In genomic region chr7:112273451-112273850, GRCm38 (mm10) we compare ENCODE assay signal across 13 mouse cellular contexts. TPM values are rescaled to one million over a fixed set of nuclear protein-coding genes. Genes with fewer than 3 reads are reported as not detected.
DNase-seq lines count a peak whose midpoint lies in the region; ATAC-seq and TF ChIP-seq lines count a peak whose summit lies in the region.
"Had no signal": no experiment of that assay in that cellular context is flagged by ENCODE, and none has a peak within 500 bp of the region (broad histone marks: within the 10 kb centered on the region; RNA-seq: fewer than 3 reads in every experiment).

No protein-coding gene starts in this region.

- no peaks in the 10 kb centered on the region for H3K79me2 ChIP-seq in heart, adult 2 months (replicated peaks; ENCODE audit: control insufficient read depth, insufficient read depth, low read length)

- WGBS in heart, adult 2 months = 44% methylated on average over 6 of the region's 6 CpGs
- WGBS in forebrain, postnatal 0 days = 44% methylated on average over 6 of the region's 6 CpGs
- WGBS in kidney, embryonic 16.5 days = 68% methylated on average over 6 of the region's 6 CpGs

- H3K4me3 ChIP-seq in heart, adult 2 months = no peak overlapping the region
- no peak overlapping the region for H3K4me3 ChIP-seq in forebrain, postnatal 0 days (ENCODE audit: low read depth, low read length)
- H3K4me3 ChIP-seq in kidney, embryonic 16.5 days (ENCODE audit: low read length) = no peak overlapping the region

- no peak for TF ChIP-seq CTCF in heart, adult 2 months (IDR thresholded peaks at IDR 0.05)
- no peak for TF ChIP-seq CTCF in forebrain, postnatal 0 days (IDR thresholded peaks at IDR 0.05; ENCODE audit: low read depth)

- no peak for TF ChIP-seq POLR2A in heart, adult 2 months (IDR thresholded peaks at IDR 0.05; ENCODE audit: insufficient read depth, low read depth, low read length)

- peaks cover 22% of the 10 kb centered on the region for H3K36me3 ChIP-seq in heart, adult 2 months (ENCODE audit: control insufficient read depth, insufficient read depth, low read length)
- no peaks in the 10 kb centered on the region; the same call in 1 of the 2 replicates for H3K36me3 ChIP-seq in forebrain, postnatal 0 days (ENCODE audit: insufficient read depth)
- H3K36me3 ChIP-seq in kidney, embryonic 16.5 days (ENCODE audit: insufficient read depth, low read length) = no peaks in the 10 kb centered on the region

- H3K4me2 ChIP-seq in forebrain, postnatal 0 days (ENCODE audit: low read depth) = no peak overlapping the region
- H3K4me2 ChIP-seq in kidney, embryonic 16.5 days (replicated peaks; ENCODE audit: low read depth, low read length) = no peak overlapping the region

- H3K9ac ChIP-seq in heart, adult 2 months (ENCODE audit: low read depth, low read length) = no peak overlapping the region
- H3K9ac ChIP-seq in forebrain, postnatal 0 days = no peak overlapping the region
- H3K9ac ChIP-seq in kidney, embryonic 16.5 days (replicated peaks; ENCODE audit: low read length) = no peak overlapping the region
- H3K9ac ChIP-seq: liver, postnatal 0 days had no signal

- peak in 1 of 2 experiments; percentile 49 for DNase-seq in heart, adult 2 months
- no peak for DNase-seq in heart, adult 8-10 months (ENCODE audit: low spot score)
- peak; percentile 14 for DNase-seq in left cerebral cortex, postnatal 4 days
- no peak for DNase-seq in left cerebral cortex, postnatal 14 days (ENCODE audit: low spot score in 2 of 2)
- peak; percentile 26 for DNase-seq in forebrain, postnatal 0 days
- DNase-seq in lung, postnatal 25 days (ENCODE audit: low spot score) = peak; percentile 67
- no peak for DNase-seq in ovary, postnatal 10 days (ENCODE audit: low spot score)
- DNase-seq: adrenal gland, postnatal 10 days; cerebellum, adult 9-11 months; liver, postnatal 0 days; right cerebral cortex, postnatal 25 days had no signal

- no peaks in the 10 kb centered on the region for H3K9me3 ChIP-seq in forebrain, postnatal 0 days (ENCODE audit: low read length)
- no peaks in the 10 kb centered on the region for H3K9me3 ChIP-seq in kidney, embryonic 16.5 days (ENCODE audit: low read length)

- H3K27ac ChIP-seq in heart, adult 2 months = peak overlapping the region; percentile 80
- H3K27ac ChIP-seq in forebrain, postnatal 0 days (ENCODE audit: low read depth, low read length) = no peak overlapping the region
- no peak overlapping the region for H3K27ac ChIP-seq in kidney, embryonic 16.5 days (ENCODE audit: low read length)

- no peak for TF ChIP-seq EP300 in heart, adult 2 months (IDR thresholded peaks at IDR 0.05; ENCODE audit: insufficient read depth, low read depth, low read length)

- intact Hi-C loops in heart, adult 2 months (cut with DNase I) = no loop called here
- intact Hi-C loops in left cerebral cortex, postnatal 4 days (cut with DNase I) = no loop called here
- intact Hi-C loops in left cerebral cortex, postnatal 14 days (cut with DNase I) = no loop called here

- no peak for ATAC-seq in forebrain, postnatal 0 days
- no peak for ATAC-seq in kidney, embryonic 16.5 days (ENCODE audit: low FRiP score, low TSS enrichment)
- ATAC-seq: liver, postnatal 0 days had no signal

- H3K4me1 ChIP-seq in heart, adult 2 months (ENCODE audit: control insufficient read depth, insufficient read depth, low read length) = peaks cover 46% of the 10 kb centered on the region
- H3K4me1 ChIP-seq in forebrain, postnatal 0 days (ENCODE audit: insufficient read depth) = peaks cover 3% of the 10 kb centered on the region; the same call in 1 of the 2 replicates
- peaks cover 52% of the 10 kb centered on the region for H3K4me1 ChIP-seq in kidney, embryonic 16.5 days (ENCODE audit: insufficient read depth, low read length)

- no peaks in the 10 kb centered on the region for H3K27me3 ChIP-seq in heart, adult 2 months (ENCODE audit: control insufficient read depth, insufficient read depth, low read length)
- H3K27me3 ChIP-seq in forebrain, postnatal 0 days (ENCODE audit: insufficient read depth, low read length) = no peaks in the 10 kb centered on the region
- no peaks in the 10 kb centered on the region for H3K27me3 ChIP-seq in kidney, embryonic 16.5 days (ENCODE audit: insufficient read depth, low read length)

RNA-seq across cellular contexts. Expression of gene Mical2, which starts 47.8 kb away (rescaled TPM):
- 10 to 100 TPM; 87.7 to 89.1 TPM for total RNA-seq in heart, adult 2 months (2021)
- polyA plus RNA-seq in heart, adult 2 months (2012; rRNA removed) = 44.8 and 53.7 TPM in 2 replicates
- 100 to 1,000 TPM in 1 of 4 experiments, 10 to 100 TPM in 3; 82.0 to 100 (median 95.6) TPM for total RNA-seq in heart, adult 8-10 months (2022)
- total RNA-seq in left cerebral cortex, postnatal 4 days (2021) = 100 to 1,000 TPM; 109 to 114 TPM
- total RNA-seq in left cerebral cortex, postnatal 14 days (2021) = 100 to 1,000 TPM; 497 to 557 TPM
- total RNA-seq in forebrain, postnatal 0 days (2014; rRNA removed) = 28.6 and 29.0 TPM in 2 replicates
- polyA plus RNA-seq in forebrain, postnatal 0 days (2015; fragmentation: Nextera tagmentation; extraction: Ambion mirVana) = 16.3 and 18.3 TPM in 2 replicates
- 7.9 and 8.3 TPM in 2 replicates for polyA plus RNA-seq in kidney, embryonic 16.5 days (2015; fragmentation: Nextera tagmentation; extraction: Ambion mirVana)
- total RNA-seq: MEL had no signal

Comparison
In these comparisons a context has a peak if more than half of its experiments do, and no peak if none do; other contexts are left out.
1. DNase-seq: peak in left cerebral cortex, postnatal 4 days (single experiment), forebrain, postnatal 0 days (single experiment) and lung, postnatal 25 days (single experiment); none in heart, adult 8-10 months (single experiment), left cerebral cortex, postnatal 14 days (0 of 2) and ovary, postnatal 10 days (single experiment).
2. RNA of gene Mical2, which starts 47.8 kb away (total RNA-seq): 497 to 557 TPM in left cerebral cortex, postnatal 14 days; 109 to 114 TPM in left cerebral cortex, postnatal 4 days, 82.0 to 100 TPM in heart, adult 8-10 months, 87.7 to 89.1 TPM in heart, adult 2 months and 28.6 to 29.0 TPM in forebrain, postnatal 0 days; every median in the first group is over 4 times any median in the second.